Mouse (Mus musculus): ENCODE measurements around the gene Sec1. TPM values are rescaled to one million over a fixed set of nuclear protein-coding genes. Genes with fewer than 3 reads are reported as not detected.

The Sec1 gene
- total and polyA plus RNA-seq, 3 experiments, result 0.02 TPM; not detected in 2

DNA sequence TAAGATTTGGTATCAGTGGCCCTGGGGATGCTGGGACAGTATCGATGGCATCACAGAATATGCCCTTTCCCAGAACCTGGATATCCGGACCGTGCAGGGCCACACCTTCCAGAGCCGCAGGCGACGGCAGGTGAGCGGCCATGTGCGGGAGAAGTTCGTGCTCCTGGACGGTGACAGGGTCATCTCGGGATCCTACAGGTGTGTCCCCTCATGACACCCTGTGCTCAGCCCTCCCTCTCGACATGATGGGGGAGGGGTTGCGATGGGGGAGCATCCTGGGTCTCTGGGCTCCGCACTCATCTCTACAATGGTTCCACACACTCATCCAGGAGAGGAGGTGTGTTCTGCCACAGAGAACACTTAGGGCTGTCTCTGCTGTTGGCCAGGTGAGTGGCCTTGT is 29.6 kb upstream of the Sec1 start:
- H3K4me3 ChIP-seq (ENCODE audit: low read depth, low read length), result no peak overlapping the region
- TF ChIP-seq TAL1 (conservative IDR thresholded peaks at IDR 0.05; ENCODE audit: low read depth, low read length), result no peak
- no peak for TF ChIP-seq CTCF (IDR thresholded peaks at IDR 0.05; ENCODE audit: low read depth, low read length)
- no peak for TF ChIP-seq POLR2AphosphoS5 (IDR thresholded peaks at IDR 0.05; ENCODE audit: insufficient replicate concordance, low read depth, low read length)
- no peak for TF ChIP-seq GATA2 (IDR thresholded peaks at IDR 0.05; ENCODE audit: borderline replicate concordance, low read depth, low read length)
- TF ChIP-seq GATA1 (IDR thresholded peaks at IDR 0.05; ENCODE audit: borderline replicate concordance, low read length), result no peak
- H3K9me3 ChIP-seq (replicated peaks), result no peaks in the 10 kb centered on the region
- peaks cover 80% of the 10 kb centered on the region for H3K4me1 ChIP-seq (ENCODE audit: insufficient read depth, low read depth, low read length)
- no peaks in the 10 kb centered on the region for H3K27me3 ChIP-seq (ENCODE audit: insufficient read depth, low read length)
- ATAC-seq (ENCODE audit: extremely low read depth, insufficient number of reproducible peaks, low FRiP score, poor library complexity, severe bottlenecking) (no peak), DNase-seq (ENCODE audit: low spot score) (no peak)
- peaks cover 100% of the 10 kb centered on the region for H3K36me3 ChIP-seq (replicated peaks)

DNA sequence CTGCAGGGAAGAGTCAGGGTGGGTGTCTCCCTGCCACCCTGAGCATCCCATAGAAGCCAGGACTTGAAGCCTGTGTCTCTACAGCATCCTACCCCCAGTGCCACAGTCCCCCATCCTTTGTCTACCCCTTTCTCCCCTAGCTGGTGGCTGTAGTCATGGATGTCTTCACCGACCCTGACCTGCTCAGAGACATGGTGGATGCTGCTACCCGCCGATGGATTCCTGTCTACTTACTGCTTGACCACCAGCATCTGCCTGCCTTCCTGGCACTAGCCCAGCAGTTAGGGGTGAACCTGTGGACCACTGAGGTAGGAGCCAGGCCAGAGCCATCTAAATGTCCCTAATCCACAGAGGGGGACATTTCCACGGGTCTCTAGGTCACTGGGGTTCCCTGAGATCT is 29.1 kb upstream of the Sec1 start:
- Histone ChIP-seq H3K36me3 (replicated peaks) (peaks cover 98% of the 10 kb centered on the region), H3K4me1 (ENCODE audit: insufficient read depth, low read depth, low read length) (peaks cover 80% of the 10 kb centered on the region), H3K9me3 (replicated peaks) (no peaks in the 10 kb centered on the region), H3K4me3 (ENCODE audit: low read depth, low read length) (no peak overlapping the region), H3K27me3 (ENCODE audit: insufficient read depth, low read length) (no peaks in the 10 kb centered on the region)
- DNase-seq (ENCODE audit: low spot score), result no peak
- no peak for TF ChIP-seq POLR2AphosphoS5 (IDR thresholded peaks at IDR 0.05; ENCODE audit: insufficient replicate concordance, low read depth, low read length)
- no peak for TF ChIP-seq GATA2 (IDR thresholded peaks at IDR 0.05; ENCODE audit: borderline replicate concordance, low read depth, low read length)
- no peak for TF ChIP-seq CTCF (IDR thresholded peaks at IDR 0.05; ENCODE audit: low read depth, low read length)
- no peak for TF ChIP-seq GATA1 (IDR thresholded peaks at IDR 0.05; ENCODE audit: borderline replicate concordance, low read length)
- TF ChIP-seq TAL1 (conservative IDR thresholded peaks at IDR 0.05; ENCODE audit: low read depth, low read length), result no peak
- no peak for ATAC-seq (ENCODE audit: extremely low read depth, insufficient number of reproducible peaks, low FRiP score, poor library complexity, severe bottlenecking)

DNA sequence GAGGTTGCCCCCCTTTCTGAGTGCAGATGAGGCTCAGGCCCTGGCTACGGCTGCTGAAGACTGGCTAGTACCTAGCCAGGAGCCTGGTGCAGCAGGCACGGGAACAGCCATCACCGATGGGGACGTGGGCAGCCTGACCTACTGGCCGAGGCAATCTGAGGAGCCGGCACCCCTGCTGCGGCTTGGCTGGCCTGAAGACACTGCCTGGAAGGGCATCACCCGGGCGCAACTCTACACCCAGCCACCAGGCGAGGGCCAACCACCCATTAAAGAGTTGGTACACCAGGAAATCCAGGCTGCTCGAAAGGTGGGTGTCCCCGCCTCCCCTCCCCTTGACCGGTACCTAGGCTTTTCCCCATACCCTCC is 28.1 kb upstream of the Sec1 start:
- ATAC-seq (ENCODE audit: extremely low read depth, insufficient number of reproducible peaks, low FRiP score, poor library complexity, severe bottlenecking), result no peak
- Histone ChIP-seq H3K27me3 (ENCODE audit: insufficient read depth, low read length) (no peaks in the 10 kb centered on the region), H3K4me3 (ENCODE audit: low read depth, low read length) (peak overlapping the region; percentile 34; the same call in 1 of the 2 replicates), H3K4me1 (ENCODE audit: insufficient read depth, low read depth, low read length) (peaks cover 75% of the 10 kb centered on the region), H3K9me3 (replicated peaks) (no peaks in the 10 kb centered on the region), H3K36me3 (replicated peaks) (peaks cover 90% of the 10 kb centered on the region)
- TF ChIP-seq GATA2 (IDR thresholded peaks at IDR 0.05; ENCODE audit: borderline replicate concordance, low read depth, low read length) (no peak), GATA1 (IDR thresholded peaks at IDR 0.05; ENCODE audit: borderline replicate concordance, low read length) (no peak), CTCF (IDR thresholded peaks at IDR 0.05; ENCODE audit: low read depth, low read length) (no peak)
- no peak for DNase-seq (ENCODE audit: low spot score)

DNA sequence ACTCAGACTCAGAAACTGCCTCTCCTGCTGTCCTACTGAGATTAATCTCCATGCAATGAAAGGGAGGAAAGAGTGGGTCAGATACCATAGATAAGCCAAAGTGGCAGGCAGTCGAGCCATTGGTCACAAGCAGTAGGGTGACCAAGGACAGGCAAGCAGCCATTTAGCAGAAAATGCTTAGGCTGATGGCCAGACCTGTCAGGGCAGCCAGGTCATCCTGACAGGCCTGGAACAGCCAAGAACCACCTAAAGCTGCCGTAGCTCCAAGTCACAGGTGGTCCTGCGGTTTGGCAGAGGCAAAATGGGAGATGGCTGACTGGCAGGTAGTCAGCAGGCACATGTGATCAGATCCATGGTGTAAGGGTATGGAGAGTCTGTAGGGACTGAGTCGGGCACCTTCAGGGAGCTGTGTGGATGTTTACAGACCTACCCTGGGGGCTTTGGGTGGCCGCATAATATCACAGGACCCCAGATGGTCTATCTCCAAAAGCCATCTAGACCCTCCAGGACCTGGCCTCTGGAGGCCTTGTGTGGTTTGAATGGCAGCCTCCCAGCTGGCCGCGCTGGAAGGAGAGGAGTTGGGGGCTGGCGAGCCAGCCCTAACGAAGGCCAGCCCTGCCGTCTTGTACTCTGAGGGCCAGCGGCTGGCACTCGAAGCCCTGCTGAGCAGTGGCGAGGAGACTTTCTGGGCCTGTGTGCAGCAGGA is 27.6 kb upstream of the Sec1 start:
- Histone ChIP-seq H3K27me3 (ENCODE audit: insufficient read depth, low read length) (no peaks in the 10 kb centered on the region), H3K9me3 (replicated peaks) (no peaks in the 10 kb centered on the region), H3K4me1 (ENCODE audit: insufficient read depth, low read depth, low read length) (peaks cover 74% of the 10 kb centered on the region), H3K36me3 (replicated peaks) (peaks cover 85% of the 10 kb centered on the region), H3K4me3 (ENCODE audit: low read depth, low read length) (peak overlapping the region; percentile 45; the same call in 1 of the 2 replicates)
- ATAC-seq (ENCODE audit: extremely low read depth, insufficient number of reproducible peaks, low FRiP score, poor library complexity, severe bottlenecking) (no peak), DNase-seq (ENCODE audit: low spot score) (no peak)
- no peak for TF ChIP-seq GATA2 (IDR thresholded peaks at IDR 0.05; ENCODE audit: borderline replicate concordance, low read depth, low read length)
- no peak for TF ChIP-seq TAL1 (conservative IDR thresholded peaks at IDR 0.05; ENCODE audit: low read depth, low read length)
- TF ChIP-seq GATA1 (IDR thresholded peaks at IDR 0.05; ENCODE audit: borderline replicate concordance, low read length), result no peak
- TF ChIP-seq CTCF (IDR thresholded peaks at IDR 0.05; ENCODE audit: low read depth, low read length), result no peak
- TF ChIP-seq POLR2AphosphoS5 (IDR thresholded peaks at IDR 0.05; ENCODE audit: insufficient replicate concordance, low read depth, low read length), result no peak

DNA sequence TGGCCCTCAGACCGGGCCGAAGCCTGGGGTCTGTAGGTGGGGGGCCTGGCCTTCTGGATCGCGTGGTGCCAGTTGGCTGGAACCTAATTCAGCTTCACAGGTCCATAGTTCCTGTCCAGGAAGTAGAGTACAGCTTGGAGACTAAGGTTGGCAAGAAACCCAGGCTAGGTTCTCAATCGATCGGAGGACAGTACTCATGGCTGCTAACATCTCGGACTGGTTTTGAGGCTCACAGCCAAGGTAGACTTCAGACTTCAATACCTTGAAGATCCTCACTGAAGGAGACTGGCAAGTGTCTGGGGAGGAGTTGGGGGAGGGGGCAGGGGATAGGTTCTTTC is 27.0 kb upstream of the Sec1 start:
- no peak for ATAC-seq (ENCODE audit: extremely low read depth, insufficient number of reproducible peaks, low FRiP score, poor library complexity, severe bottlenecking)
- TF ChIP-seq GATA2 (IDR thresholded peaks at IDR 0.05; ENCODE audit: borderline replicate concordance, low read depth, low read length) (no peak), CTCF (IDR thresholded peaks at IDR 0.05; ENCODE audit: low read depth, low read length) (no peak), POLR2AphosphoS5 (IDR thresholded peaks at IDR 0.05; ENCODE audit: insufficient replicate concordance, low read depth, low read length) (no peak), TAL1 (conservative IDR thresholded peaks at IDR 0.05; ENCODE audit: low read depth, low read length) (no peak), GATA1 (IDR thresholded peaks at IDR 0.05; ENCODE audit: borderline replicate concordance, low read length) (no peak)
- Histone ChIP-seq H3K9me3 (replicated peaks) (no peaks in the 10 kb centered on the region), H3K4me3 (ENCODE audit: low read depth, low read length) (peak overlapping the region; percentile 77; the same call in 1 of the 2 replicates), H3K36me3 (replicated peaks) (peaks cover 84% of the 10 kb centered on the region), H3K27me3 (ENCODE audit: insufficient read depth, low read length) (no peaks in the 10 kb centered on the region), H3K4me1 (ENCODE audit: insufficient read depth, low read depth, low read length) (peaks cover 74% of the 10 kb centered on the region)
- no peak for DNase-seq (ENCODE audit: low spot score)

DNA sequence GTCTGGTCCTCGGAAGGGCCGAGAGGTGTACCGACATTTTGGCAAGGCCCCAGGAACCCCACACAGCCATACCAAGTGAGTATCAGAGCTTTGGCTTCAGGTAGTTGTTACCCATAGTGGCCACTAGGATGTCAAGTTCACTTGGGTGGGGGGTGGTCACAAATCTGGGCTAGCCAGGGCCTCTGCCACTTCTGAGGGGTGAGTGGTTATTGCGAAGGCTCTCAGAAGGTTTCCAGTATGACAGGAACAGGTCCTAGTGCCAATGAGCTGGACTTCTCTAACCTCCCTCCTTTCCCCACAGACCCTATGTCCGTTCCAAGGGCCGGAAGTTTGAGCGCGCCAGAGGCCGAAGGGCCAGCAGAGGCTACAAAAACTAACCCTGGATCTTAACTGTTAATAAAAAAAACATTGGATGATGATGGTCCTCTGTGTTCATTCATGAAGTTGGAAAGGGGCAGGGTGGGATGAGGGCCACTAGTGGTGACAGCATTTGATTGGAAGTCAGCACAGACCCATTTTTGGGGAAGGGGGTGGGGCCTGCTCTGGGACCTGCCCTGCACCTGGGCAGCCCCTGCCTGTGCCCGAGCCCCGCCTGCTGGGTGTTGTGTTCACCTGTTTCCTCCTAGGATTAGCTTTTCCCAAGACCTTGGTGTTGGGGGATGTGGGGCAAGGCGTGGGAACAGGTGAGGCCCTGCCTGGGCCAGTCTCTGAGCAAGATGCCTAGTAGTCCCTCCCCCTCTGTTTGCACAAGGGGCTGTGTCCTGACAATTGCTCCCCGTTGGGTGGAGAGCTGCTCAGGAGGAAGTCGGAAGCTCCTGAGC is 26.4 kb upstream of the Sec1 start, which contains the start of gene Fam83e:
Gene Fam83e (plus strand): TSS at position 800 of the 821 bp plus-strand sequence.
- H3K4me3 ChIP-seq (ENCODE audit: low read depth, low read length), result peak within 1 kb of the TSS; percentile 77
- H3K36me3 ChIP-seq (replicated peaks), result peaks cover 84% of the 10 kb centered on the region
- ATAC-seq (ENCODE audit: extremely low read depth, insufficient number of reproducible peaks, low FRiP score, poor library complexity, severe bottlenecking) (no peak), DNase-seq (ENCODE audit: low spot score) (no peak)
- peaks cover 76% of the 10 kb centered on the region for H3K4me1 ChIP-seq (ENCODE audit: insufficient read depth, low read depth, low read length)
- no peaks in the 10 kb centered on the region for H3K9me3 ChIP-seq (replicated peaks)
- no peaks in the 10 kb centered on the region for H3K27me3 ChIP-seq (ENCODE audit: insufficient read depth, low read length)
- TF ChIP-seq TAL1 (conservative IDR thresholded peaks at IDR 0.05; ENCODE audit: low read depth, low read length) (no peak), CTCF (IDR thresholded peaks at IDR 0.05; ENCODE audit: low read depth, low read length) (peak; percentile 28; the same call in 1 of the 2 replicates)
